Mouse (Mus musculus): ENCODE data around the gene Gm9268. TPM values are rescaled to one million over a fixed set of nuclear protein-coding genes. Genes with fewer than 3 reads are reported as not detected.
"Not testable (repeated sequence)": the region's sequence is repeated elsewhere in the genome, so short reads cannot be mapped to it uniquely, and the experiment has no call there.

Gene Gm9268
- total RNA-seq (2021), result not detected

DNA sequence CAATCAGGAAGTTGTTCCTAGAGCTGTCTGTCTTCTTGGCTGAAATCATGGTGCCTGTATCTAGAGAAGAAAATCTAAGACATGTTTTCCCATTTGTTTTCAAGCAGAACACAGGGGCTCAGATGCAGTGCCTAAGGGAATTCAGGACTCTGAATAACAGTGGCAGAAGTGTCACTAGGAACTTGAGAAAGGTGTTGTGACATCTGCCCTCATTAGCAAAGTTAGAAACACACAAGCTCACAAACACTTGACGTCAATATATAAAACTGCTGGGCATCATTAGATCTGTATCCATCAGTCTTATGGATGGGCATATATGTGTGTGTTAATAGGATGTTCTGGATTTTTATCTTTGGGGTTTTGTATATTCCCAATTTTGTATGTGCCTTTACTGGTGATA, at the start of gene Gm9268:
Gene Gm9268 (plus strand): TSS at position 301 of the 400 bp plus-strand sequence.
- not testable (repeated sequence) for DNase-seq

DNA sequence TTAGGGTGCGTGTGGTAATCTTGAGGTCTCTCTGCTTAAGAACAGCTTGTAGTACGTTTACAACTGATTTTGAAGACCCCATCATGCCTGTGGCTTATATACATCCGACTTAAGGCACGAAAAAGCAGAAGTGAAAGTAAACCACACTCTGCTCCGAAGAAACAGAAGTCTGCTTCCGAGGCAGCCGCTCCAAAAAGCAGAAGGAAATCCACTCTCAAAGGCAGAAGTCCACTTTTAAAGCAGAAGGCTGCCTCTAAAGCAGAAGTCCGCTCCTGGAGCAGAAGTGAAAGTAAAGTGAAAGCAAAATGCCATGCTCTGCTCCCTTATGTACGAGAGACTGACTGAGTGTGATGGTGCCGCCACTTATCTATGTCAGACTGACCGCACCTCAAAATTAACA, 38.5 kb upstream of the Gm9268 start:
- intact Hi-C loops (cut with DNase I), result no loop called here
- DNase-seq, result no peak

More for the DNA sequence above, at the start of gene Gm9268:
- intact Hi-C loops (cut with DNase I), result not testable (repeated sequence)

DNA sequence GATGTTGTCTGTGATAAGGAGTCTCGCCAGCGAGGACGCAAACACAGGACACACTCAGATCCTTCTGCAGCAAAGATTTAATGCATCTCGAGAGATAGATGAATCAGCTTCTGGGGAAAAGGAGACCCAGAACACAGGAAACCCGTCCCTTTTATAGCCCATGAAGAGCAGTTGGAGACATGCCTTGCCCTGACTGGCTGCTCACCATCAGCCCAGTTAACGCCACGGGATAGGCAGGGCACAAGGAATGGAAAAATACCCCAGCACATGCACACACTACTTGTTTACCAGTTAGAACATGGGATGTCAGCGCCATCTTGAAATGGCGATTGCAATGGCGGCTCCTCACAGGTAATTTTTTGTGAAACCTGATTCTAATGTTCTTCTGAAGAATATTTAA, 37.8 kb upstream of the Gm9268 start:
- DNase-seq, result no peak

GRCm38 (mm10) chr7:43077831-43078230, 59.3 kb downstream of the Gm9268 start:
- no peak for DNase-seq
- intact Hi-C loops (cut with DNase I), result no loop called here

More for the DNA sequence above, 37.8 kb upstream of the Gm9268 start:
- intact Hi-C loops (cut with DNase I), result no loop called here

Other genes starting within 250 kb of the Gm9268 start
- not detected for gene Vmn2r62, start 225.2 kb upstream of the Gm9268 start, total RNA-seq (2021)
- gene Gm2381, start 151.5 kb upstream of the Gm9268 start, total RNA-seq (2021), result under 1 TPM in 1 of 2 experiments, not detected in 1; 0.34 TPM
- not detected for gene Vmn2r63, start 84.9 kb upstream of the Gm9268 start, total RNA-seq (2021)
- gene Zfp936, start 95.5 kb downstream of the Gm9268 start, total RNA-seq (2021), result not detected